Mouse (Mus musculus) MEL (cell line): ENCODE measurements around the gene Rgl1. TPM values are rescaled to one million over a fixed set of nuclear protein-coding genes. Genes with fewer than 3 reads are reported as not detected.

Experiments
- DNase-seq: peaks from one replicate; pipeline ENCODE4 v3.0.0; 2011; ENCODE audit warnings: low read depth, low spot score
- H3K27ac ChIP-seq: 2 replicates; pipeline ENCODE4 v1.5.1; 2012; ENCODE audit warnings: low read depth, mild to moderate bottlenecking, control low read depth, low read length, moderate library complexity; ENCODE audit not compliant: control insufficient read depth
- H3K27me3 ChIP-seq, 2 experiments: fragments of 150-350 bp in 1 of 2; sonication (generic) in 1 of 2; 2 replicates each; pipeline ENCODE4 v1.6.1; 2012; ENCODE audit warnings: low read length in 2 of 2, mild to moderate bottlenecking in 2 of 2, improper control_type of control experiment in 1 of 2, moderate library complexity in 1 of 2; ENCODE audit not compliant: insufficient read depth in 2 of 2, control insufficient read depth in 1 of 2
- H3K36me3 ChIP-seq, 2 experiments: 2 replicates each; pipeline ENCODE4 v1.6.1; 2012 to 2014; ENCODE audit warnings: low read length in 2 of 2, improper control_type of control experiment in 1 of 2, inconsistent platforms in 1 of 2, mild to moderate bottlenecking in 1 of 2; ENCODE audit not compliant: insufficient read depth in 2 of 2, control insufficient read depth in 1 of 2
- H3K4me1 ChIP-seq, 2 experiments: fragments of 150-350 bp in 1 of 2; sonication (generic) in 1 of 2; 2 replicates each; pipeline ENCODE4 v1.6.1; 2012; ENCODE audit warnings: low read length in 2 of 2, improper control_type of control experiment in 1 of 2, mild to moderate bottlenecking in 1 of 2; ENCODE audit not compliant: insufficient read depth in 2 of 2, control insufficient read depth in 1 of 2
- H3K4me3 ChIP-seq, 2 experiments: fragments of 150-350 bp in 1 of 2; sonication (generic) in 1 of 2; 2 replicates each; pipeline ENCODE4 v1.5.1; 2012; ENCODE audit warnings: low read depth in 2 of 2, low read length in 2 of 2, mild to moderate bottlenecking in 2 of 2, moderate library complexity in 2 of 2, control low read depth in 1 of 2, improper control_type of control experiment in 1 of 2; ENCODE audit not compliant: control insufficient read depth in 1 of 2, insufficient read depth in 1 of 2
- H3K79me2 ChIP-seq: 2 replicates; pipeline ENCODE4 v1.6.1; 2012; ENCODE audit warnings: mild to moderate bottlenecking, low read length, moderate library complexity; ENCODE audit not compliant: control insufficient read depth, poor library complexity, insufficient read depth
- H3K9ac ChIP-seq: 2 replicates; pipeline ENCODE4 v1.6.1; 2012; ENCODE audit warnings: low read depth, mild to moderate bottlenecking, control low read depth, low read length, moderate library complexity; ENCODE audit not compliant: control insufficient read depth, poor library complexity, severe bottlenecking
- H3K9me3 ChIP-seq: fragments of 150-350 bp; sonication (generic); replicated peaks from 2 replicates; pipeline ENCODE4 v1.6.1; 2012; ENCODE audit warnings: mild to moderate bottlenecking, low read length, improper control_type of control experiment, moderate library complexity; ENCODE audit not compliant: insufficient read depth
- BHLHE40 ChIP-seq: IDR thresholded peaks from 2 replicates; pipeline ENCODE4 v1.6.1; 2012; ENCODE audit warnings: low read depth, mild to moderate bottlenecking, inconsistent platforms, low read length, improper control_type of control experiment, borderline replicate concordance
- CHD1 ChIP-seq: IDR thresholded peaks from 2 replicates; pipeline ENCODE4 v1.6.1; 2012; ENCODE audit warnings: low read depth, mild to moderate bottlenecking, inconsistent platforms, low read length, improper control_type of control experiment
- CHD2 ChIP-seq: IDR thresholded peaks from 2 replicates; pipeline ENCODE4 v1.6.1; 2011; ENCODE audit warnings: low read length, improper control_type of control experiment
- CTCF ChIP-seq, 3 experiments: IDR thresholded peaks in 2 of 3; conservative IDR thresholded peaks in 1 of 3; 2 replicates each; pipeline ENCODE4 v1.5.1; 2011 to 2012; ENCODE audit warnings: low read length in 3 of 3, low read depth in 2 of 3, mild to moderate bottlenecking in 2 of 3, improper control_type of control experiment in 1 of 3, inconsistent platforms in 1 of 3, mixed read lengths in 1 of 3, moderate library complexity in 1 of 3; ENCODE audit not compliant: control insufficient read depth in 1 of 3, insufficient read depth in 1 of 3, poor library complexity in 1 of 3, severe bottlenecking in 1 of 3
- EP300 ChIP-seq, 2 experiments: IDR thresholded peaks; 2 replicates each; pipeline ENCODE4 v1.6.1; 2011; ENCODE audit warnings: improper control_type of control experiment in 2 of 2, low read length in 2 of 2, low read depth in 1 of 2, mild to moderate bottlenecking in 1 of 2
- MAX ChIP-seq: IDR thresholded peaks from 2 replicates; pipeline ENCODE4 v1.6.1; 2011; ENCODE audit warnings: low read length, improper control_type of control experiment
- MAZ ChIP-seq: IDR thresholded peaks from 2 replicates; pipeline ENCODE4 v1.6.1; 2012; ENCODE audit warnings: low read depth, mild to moderate bottlenecking, inconsistent platforms, low read length, improper control_type of control experiment
- MEF2A ChIP-seq: IDR thresholded peaks from 2 replicates; pipeline ENCODE4 v1.6.1; 2014; ENCODE audit warnings: low read depth, mild to moderate bottlenecking, inconsistent platforms, low read length, improper control_type of control experiment; ENCODE audit not compliant: poor library complexity, insufficient replicate concordance, severe bottlenecking; ENCODE audit errors: extremely low read depth
- MYC ChIP-seq: IDR thresholded peaks from 2 replicates; pipeline ENCODE4 v1.6.1; 2011; ENCODE audit warnings: low read depth, mild to moderate bottlenecking, low read length, improper control_type of control experiment, moderate library complexity
- NELFE ChIP-seq: IDR thresholded peaks from 2 replicates; pipeline ENCODE4 v1.6.1; 2011; ENCODE audit warnings: low read depth, low read length, improper control_type of control experiment
- POLR2AphosphoS5 ChIP-seq: IDR thresholded peaks from 2 replicates; pipeline ENCODE4 v1.6.1; 2012; ENCODE audit warnings: low read depth, borderline replicate concordance, mild to moderate bottlenecking, inconsistent platforms, low read length, moderate library complexity, mixed read lengths
- RAD21 ChIP-seq: IDR thresholded peaks from 2 replicates; pipeline ENCODE4 v1.6.1; 2011; ENCODE audit warnings: mild to moderate bottlenecking, low read depth, low read length, improper control_type of control experiment
- SIN3A ChIP-seq: IDR thresholded peaks from 2 replicates; pipeline ENCODE4 v1.6.1; 2012; ENCODE audit warnings: low read length, improper control_type of control experiment, inconsistent platforms
- SMC3 ChIP-seq: IDR thresholded peaks from 2 replicates; pipeline ENCODE4 v1.6.1; 2011; ENCODE audit warnings: low read depth, low read length, improper control_type of control experiment
- TCF12 ChIP-seq: IDR thresholded peaks from 2 replicates; pipeline ENCODE4 v1.6.1; 2014; ENCODE audit warnings: low read depth, mild to moderate bottlenecking, inconsistent platforms, low read length, improper control_type of control experiment, moderate library complexity
- USF2 ChIP-seq, 2 experiments: IDR thresholded peaks; 2 replicates each; pipeline ENCODE4 v1.6.1; 2011 to 2012; ENCODE audit warnings: improper control_type of control experiment in 2 of 2, low read length in 2 of 2, borderline replicate concordance in 1 of 2, inconsistent platforms in 1 of 2, low read depth in 1 of 2, mild to moderate bottlenecking in 1 of 2; ENCODE audit not compliant: insufficient read depth in 1 of 2
- ZC3H11A ChIP-seq: IDR thresholded peaks from 2 replicates; pipeline ENCODE4 v1.6.1; 2012; ENCODE audit warnings: low read depth, mild to moderate bottlenecking, inconsistent platforms, low read length, improper control_type of control experiment
- ZKSCAN1 ChIP-seq: IDR thresholded peaks from 2 replicates; pipeline ENCODE4 v1.6.1; 2012; ENCODE audit warnings: low read depth, mild to moderate bottlenecking, inconsistent platforms, low read length, improper control_type of control experiment, moderate library complexity
- polyA plus RNA-seq, 2 experiments: library from polyadenylated mRNA; stranded (reverse) in 1 of 2; unstranded in 1 of 2; fragments of >175 nt in 1 of 2; fragments of >200 nt in 1 of 2; gene quantifications; 2 replicates each; pipeline versions ENCODE4 v1.2.1 to v1.2.4; 2012; ENCODE audit warnings: low replicate concordance in 2 of 2, low read depth in 1 of 2; ENCODE audit not compliant: insufficient read length in 2 of 2, insufficient read depth in 1 of 2, missing spikeins in 1 of 2
- total RNA-seq: library from RNA; depleted of rRNA; stranded (reverse); fragments of 300-350 nt; gene quantifications from 2 replicates; pipeline ENCODE4 v1.2.3, GENCODE M21; 2012

Rgl1 gene
- total and polyA plus RNA-seq, 3 experiments: 0.12 to 0.39 TPM; not detected in 1

DNA sequence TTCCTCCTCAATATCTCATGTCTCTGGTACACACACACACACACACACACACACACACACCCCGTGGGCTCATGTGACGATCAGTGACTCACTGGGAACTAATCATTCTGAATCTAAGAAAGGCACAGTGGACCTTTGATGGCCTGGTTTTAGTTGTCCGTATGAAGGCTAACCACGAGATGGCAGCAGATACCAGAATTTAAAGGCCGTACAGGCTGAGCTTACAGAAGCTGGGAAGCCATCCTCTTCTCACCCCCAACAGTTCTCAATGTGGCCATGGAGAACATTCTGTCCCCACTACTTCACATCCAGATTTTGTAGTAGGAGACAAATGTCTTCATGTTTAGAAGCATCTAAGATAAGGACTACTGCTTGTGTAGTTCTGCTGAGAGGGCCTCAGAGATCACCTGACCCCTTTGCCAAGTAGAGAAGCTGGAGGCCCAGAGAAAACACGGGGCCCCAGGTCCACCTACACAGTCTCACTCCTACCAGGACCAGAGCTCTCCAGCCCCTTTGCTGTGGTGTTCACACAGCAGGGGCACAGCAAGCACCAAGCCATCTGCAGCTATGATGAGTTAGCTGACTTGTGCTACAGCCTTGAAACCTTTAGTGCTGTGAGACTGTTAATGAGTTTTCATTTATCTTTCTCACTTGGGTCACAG lies 241.0 kb downstream of the Rgl1 start:
- TF ChIP-seq BHLHE40: peak; percentile 38; the same call in 1 of the 2 replicates
- TF ChIP-seq MYC: 0 out of 2 replicates have a peak, but pooled peaks have one; percentile 42
- TF ChIP-seq USF2 (IDR thresholded peaks at IDR 0.05; ENCODE audit: borderline replicate concordance in 1 of 2, insufficient read depth in 1 of 2, low read depth in 1 of 2, low read length in 2 of 2): no peak
- no peak for TF ChIP-seq MAZ
- peak; percentile 46 to 92 (median 73) for TF ChIP-seq CTCF (IDR thresholded peaks at IDR 0.05 in 2 of 3, conservative IDR thresholded peaks at IDR 0.05 in 1 of 3; ENCODE audit: control insufficient read depth in 1 of 3, insufficient read depth in 1 of 3, low read depth in 2 of 3, low read length in 3 of 3, poor library complexity in 1 of 3, severe bottlenecking in 1 of 3)
- peak; percentile 96 for TF ChIP-seq RAD21
- TF ChIP-seq NELFE: no peak
- TF ChIP-seq EP300 (IDR thresholded peaks at IDR 0.05; ENCODE audit: low read depth in 1 of 2, low read length in 2 of 2): no peak
- peak; percentile 88 for TF ChIP-seq SMC3
- TF ChIP-seq TCF12: no peak
- TF ChIP-seq ZC3H11A: peak; percentile 90
- TF ChIP-seq ZKSCAN1: no peak
- no peak for TF ChIP-seq MEF2A
- no peak for TF ChIP-seq POLR2AphosphoS5
- peak; percentile 43 for TF ChIP-seq SIN3A
- no peak for TF ChIP-seq CHD2
- no peak for TF ChIP-seq MAX
- TF ChIP-seq CHD1: no peak
- DNase-seq: peak; percentile 84
- Histone ChIP-seq H3K27ac (no peak overlapping the region), H3K27me3 (peaks cover 0 to 2% of the 10 kb centered on the region in 2 experiments; a peak in 1 of 4 replicates), H3K9me3 (no peaks in the 10 kb centered on the region), H3K36me3 (peaks cover 0 to 8% of the 10 kb centered on the region in 2 experiments; a peak in 2 of 4 replicates), H3K79me2 (no peaks in the 10 kb centered on the region), H3K4me3 (0 out of 4 replicates have a peak overlapping the region, but pooled peaks of 1 of the 2 experiments have one; percentile 9), H3K4me1 (peaks cover 5 to 22% of the 10 kb centered on the region in 2 experiments), H3K9ac (no peak overlapping the region)
